Mouse (Mus musculus) heart, postnatal 0 days (tissue): ENCODE measurements around the gene Itga3. TPM values are rescaled to one million over a fixed set of nuclear protein-coding genes. Genes with fewer than 3 reads are reported as not detected.

Experiments used
- ATAC-seq: fragments of 200-750 bp; cut with Nextera tagmentation; 2 replicates; pipeline ENCODE4 v1.8.0; 2017; ENCODE audit warnings: low read depth, moderate number of reproducible peaks, moderate library complexity; ENCODE audit not compliant: insufficient read depth
- DNase-seq: peaks from one replicate; pipeline ENCODE4 v3.0.0-alpha.2; 2016; ENCODE audit warnings: low spot score
- H3K27ac ChIP-seq: fragments of 300-500 bp; sonication (generic); 2 replicates; pipeline ENCODE4 v1.5.1; 2014; ENCODE audit warnings: low read depth, mild to moderate bottlenecking
- H3K27me3 ChIP-seq: fragments of 300-500 bp; sonication (generic); 2 replicates; pipeline ENCODE4 v1.6.1; 2014; ENCODE audit warnings: low read length, mixed read lengths; ENCODE audit not compliant: control insufficient read depth, insufficient read depth
- H3K36me3 ChIP-seq: fragments of 300-500 bp; sonication (generic); replicated peaks from 2 replicates; pipeline ENCODE4 v1.6.1; 2014; ENCODE audit warnings: low read length, mixed read lengths; ENCODE audit not compliant: control insufficient read depth, insufficient read depth
- H3K4me1 ChIP-seq: fragments of 300-500 bp; sonication (generic); 2 replicates; pipeline ENCODE4 v1.6.1; 2014; ENCODE audit warnings: antibody characterized with exemption; ENCODE audit not compliant: control insufficient read depth, insufficient read depth
- H3K4me2 ChIP-seq: fragments of 300-500 bp; sonication (generic); 2 replicates; pipeline ENCODE4 v1.6.1; 2014; ENCODE audit warnings: low read depth, mild to moderate bottlenecking, low read length, moderate library complexity
- H3K4me3 ChIP-seq: fragments of 300-500 bp; sonication (generic); 2 replicates; pipeline ENCODE4 v1.5.1; 2014; ENCODE audit warnings: low read depth, low read length
- H3K9ac ChIP-seq: fragments of 300-500 bp; sonication (generic); replicated peaks from 2 replicates; pipeline ENCODE4 v1.6.1; 2014; ENCODE audit warnings: low read depth, low read length, mixed read lengths
- H3K9me3 ChIP-seq: fragments of 300-500 bp; sonication (generic); replicated peaks from 2 replicates; pipeline ENCODE4 v1.6.1; 2016; ENCODE audit warnings: low read length; ENCODE audit not compliant: control insufficient read depth
- CTCF ChIP-seq: IDR thresholded peaks from 2 replicates; pipeline ENCODE4 v1.5.1; 2016; ENCODE audit warnings: antibody characterized with exemption, control low read depth, low read depth
- EP300 ChIP-seq: IDR thresholded peaks from 2 replicates; pipeline ENCODE4 v1.6.1; 2016; ENCODE audit warnings: antibody characterized with exemption, low read depth
- WGBS: fragments of 180-500 bp; shearing (Covaris S2); extraction: QIAGEN DNeasy Blood & Tissue Kit; methylation state at CpG from one replicate; pipeline ENCODE4 v1.1.7; 2014; 5-methylcytosine and 5-hydroxymethylcytosine counted together
- polyA plus RNA-seq: library from polyadenylated mRNA; unstranded; fragments of >200 nt; fragmentation: Nextera tagmentation; extraction: Ambion mirVana; gene quantifications from 2 replicates; pipeline ENCODE4 v1.2.1, GENCODE M21; 2015
- total RNA-seq: library from RNA; depleted of rRNA; stranded (reverse); fragments of >200 nt; gene quantifications from 2 replicates; pipeline ENCODE4 v1.2.3, GENCODE M21; 2014; ENCODE audit warnings: low replicate concordance

The Itga3 gene
- total and polyA plus RNA-seq, 2 experiments from 2014 or later: 6.6 to 47.8 TPM

GRCm38 (mm10) chr11:95025227-95026012 is 51.2 kb downstream of the Itga3 start:
- Histone ChIP-seq H3K4me3 (no peak overlapping the region), H3K9ac (no peak overlapping the region), H3K4me1 (no peaks in the 10 kb centered on the region), H3K27me3 (no peaks in the 10 kb centered on the region), H3K36me3 (peaks cover 53% of the 10 kb centered on the region), H3K9me3 (no peaks in the 10 kb centered on the region), H3K4me2 (no peak overlapping the region), H3K27ac (no peak overlapping the region)
- ATAC-seq: no peak
- no peak for TF ChIP-seq CTCF
- no peak for TF ChIP-seq EP300
- DNase-seq: no peak
- WGBS: 86% methylated on average over 11 of the region's 11 CpGs

GRCm38 (mm10) chr11:95024439-95025184 is 52.0 kb downstream of the Itga3 start:
- no peak overlapping the region for H3K4me3 ChIP-seq
- peaks cover 2% of the 10 kb centered on the region; the same call in 1 of the 2 replicates for H3K27me3 ChIP-seq
- peaks cover 49% of the 10 kb centered on the region for H3K36me3 ChIP-seq
- WGBS: 76% methylated on average over 29 of the region's 29 CpGs
- no peaks in the 10 kb centered on the region for H3K4me1 ChIP-seq
- no peak overlapping the region for H3K4me2 ChIP-seq
- no peak overlapping the region for H3K9ac ChIP-seq
- TF ChIP-seq CTCF: no peak
- TF ChIP-seq EP300: no peak
- ATAC-seq (no peak), DNase-seq (no peak)
- H3K27ac ChIP-seq: no peak overlapping the region
- H3K9me3 ChIP-seq: no peaks in the 10 kb centered on the region

- ATAC-seq: no peak
- 92% methylated on average over 9 of the region's 9 CpGs for WGBS
- Histone ChIP-seq H3K4me3 (no peak overlapping the region), H3K27ac (no peak overlapping the region), H3K36me3 (peaks cover 37% of the 10 kb centered on the region), H3K9ac (no peak overlapping the region), H3K4me1 (no peaks in the 10 kb centered on the region), H3K27me3 (peaks cover 7% of the 10 kb centered on the region; the same call in 1 of the 2 replicates), H3K9me3 (no peaks in the 10 kb centered on the region), H3K4me2 (no peak overlapping the region)
- no peak for DNase-seq
- TF ChIP-seq EP300 (no peak), CTCF (no peak)
These were observed 53.1 kb downstream of the Itga3 start for GRCm38 (mm10) chr11:95023481-95023880.

- Histone ChIP-seq H3K9me3 (no peaks in the 10 kb centered on the region), H3K36me3 (peaks cover 29% of the 10 kb centered on the region), H3K27me3 (peaks cover 7% of the 10 kb centered on the region; the same call in 1 of the 2 replicates), H3K9ac (no peak overlapping the region), H3K27ac (no peak overlapping the region), H3K4me3 (no peak overlapping the region), H3K4me1 (no peaks in the 10 kb centered on the region), H3K4me2 (no peak overlapping the region)
- DNase-seq: no peak
- peak; percentile 36 for TF ChIP-seq CTCF
- no peak for TF ChIP-seq EP300
- WGBS: 74% methylated on average over 10 of the region's 10 CpGs
- no peak for ATAC-seq
These were observed 54.2 kb downstream of the Itga3 start for GRCm38 (mm10) chr11:95022237-95022992.

- Histone ChIP-seq H3K4me3 (no peak overlapping the region), H3K9ac (no peak overlapping the region), H3K9me3 (no peaks in the 10 kb centered on the region), H3K36me3 (no peaks in the 10 kb centered on the region), H3K4me2 (no peak overlapping the region), H3K27ac (no peak overlapping the region), H3K27me3 (peaks cover 7% of the 10 kb centered on the region; the same call in 1 of the 2 replicates), H3K4me1 (0 out of 2 replicates have a peak, but pooled peaks cover 3% of the 10 kb centered on the region)
- ATAC-seq (peak; percentile 79), DNase-seq (no peak)
- TF ChIP-seq CTCF: no peak
- TF ChIP-seq EP300: no peak
- 50% methylated on average over 3 of the region's 3 CpGs for WGBS
These were observed 61.1 kb downstream of the Itga3 start for GRCm38 (mm10) chr11:95015484-95015883.
